Mouse (Mus musculus): ENCODE data around the gene Zgpat. TPM values are rescaled to one million over a fixed set of nuclear protein-coding genes. Genes with fewer than 3 reads are reported as not detected.

Zgpat gene
- polyA plus RNA-seq, 1 experiment, result 35.7 TPM

GRCm38 (mm10) chr2:181384919-181385391, 20.2 kb downstream of the Zgpat start:
- DNase-seq (ENCODE audit: low read depth), result no peak

DNA sequence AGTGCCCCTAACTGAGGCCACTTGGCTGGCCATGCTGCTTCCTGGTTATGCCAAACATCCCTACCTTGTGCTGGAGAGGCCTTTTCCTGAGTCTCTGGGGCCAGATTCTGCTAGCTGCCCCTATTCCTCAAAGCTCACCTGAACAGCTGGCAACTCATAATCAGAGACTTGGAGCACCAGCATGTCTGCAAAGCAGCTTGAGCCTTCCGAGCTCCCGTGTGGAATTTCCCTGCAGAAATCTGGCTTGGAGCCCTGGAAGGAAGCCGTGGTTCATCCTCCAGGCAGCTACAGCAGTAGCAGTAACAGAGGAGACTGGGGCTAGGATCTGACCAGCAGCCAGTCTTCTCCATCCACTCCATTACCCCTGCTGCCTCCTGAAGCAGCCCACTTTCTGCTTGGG, 21.2 kb downstream of the Zgpat start:
- no peak for DNase-seq (ENCODE audit: low read depth)

GRCm38 (mm10) chr2:181386663-181387210, 22.0 kb downstream of the Zgpat start:
- DNase-seq (ENCODE audit: low read depth), result no peak

GRCm38 (mm10) chr2:181390136-181390870, 25.6 kb downstream of the Zgpat start:
- no peak for DNase-seq (ENCODE audit: low read depth)

- DNase-seq (ENCODE audit: low read depth), result no peak
Observed at GRCm38 (mm10) chr2:181391022-181391421, 26.3 kb downstream of the Zgpat start.

DNA sequence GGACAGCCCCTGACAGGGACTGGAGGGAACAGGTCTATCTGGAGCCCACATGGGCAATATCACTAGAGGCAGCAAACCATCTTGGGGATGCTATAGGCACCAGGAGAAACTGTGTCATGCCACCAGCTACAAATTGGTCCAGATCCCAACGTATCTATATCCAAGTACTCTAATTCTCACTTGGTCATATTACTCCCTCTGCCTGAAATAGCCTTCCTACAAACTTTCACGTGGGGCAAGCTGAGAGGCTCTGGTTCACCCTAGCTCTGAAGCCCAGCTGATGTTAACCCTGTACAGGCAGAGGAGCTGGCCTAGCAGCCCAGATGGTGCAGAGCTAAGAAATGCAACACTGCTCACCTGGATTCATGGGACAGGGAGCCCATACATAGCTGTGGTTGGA, 26.8 kb downstream of the Zgpat start:
- no peak for DNase-seq (ENCODE audit: low read depth)

DNA sequence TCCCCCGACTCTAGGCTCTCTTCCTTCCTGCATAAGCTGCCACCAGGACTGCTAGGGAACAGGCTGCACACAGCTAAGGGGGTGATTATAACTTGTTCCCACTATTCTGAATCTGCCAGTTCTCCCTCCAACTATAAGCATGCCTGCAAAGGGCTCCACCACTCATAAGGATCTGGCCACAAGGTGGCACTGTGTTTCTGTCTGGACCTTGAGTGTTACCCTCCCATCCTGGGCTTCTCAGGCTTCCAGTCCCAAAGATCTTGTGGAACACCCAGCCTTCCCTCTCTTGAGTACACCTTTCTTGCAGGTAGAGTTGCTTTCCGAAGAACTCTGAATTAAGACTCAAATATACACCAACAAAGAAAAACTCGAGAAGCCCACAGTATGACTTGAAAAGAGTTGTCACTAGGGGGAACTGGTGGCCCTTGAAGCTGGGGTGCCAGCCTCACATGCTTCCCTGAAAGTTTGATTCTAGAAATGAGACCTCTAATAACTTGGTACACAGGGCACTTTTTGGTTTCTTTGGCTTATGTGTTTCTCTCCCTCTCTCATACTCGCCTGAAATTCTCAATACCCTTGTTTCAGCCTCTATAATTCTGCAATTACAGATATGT, 28.0 kb downstream of the Zgpat start:
- no peak for DNase-seq (ENCODE audit: low read depth)

DNA sequence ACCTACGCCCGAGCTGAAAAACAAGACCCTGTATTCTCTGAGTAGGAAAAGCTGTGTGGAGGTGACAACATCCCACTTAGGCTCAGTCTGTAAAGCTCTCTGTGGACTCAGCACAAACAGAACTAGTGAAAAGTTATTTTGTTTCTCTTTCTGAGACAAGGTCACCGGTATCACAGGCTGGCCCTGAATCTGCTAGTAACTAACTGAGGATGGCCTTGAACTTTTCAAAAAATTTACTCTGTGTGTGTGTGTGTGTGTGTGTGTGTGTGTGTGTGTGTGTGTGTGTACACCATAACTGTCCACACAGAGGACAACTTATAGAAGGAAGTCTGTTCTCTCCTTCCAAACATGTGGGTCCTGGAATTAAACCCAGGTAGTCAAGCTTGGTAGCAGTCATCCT, 29.4 kb downstream of the Zgpat start:
- no peak for DNase-seq (ENCODE audit: low read depth)

GRCm38 (mm10) chr2:181397207-181397761, 32.6 kb downstream of the Zgpat start:
- DNase-seq (ENCODE audit: low read depth), result no peak

DNA sequence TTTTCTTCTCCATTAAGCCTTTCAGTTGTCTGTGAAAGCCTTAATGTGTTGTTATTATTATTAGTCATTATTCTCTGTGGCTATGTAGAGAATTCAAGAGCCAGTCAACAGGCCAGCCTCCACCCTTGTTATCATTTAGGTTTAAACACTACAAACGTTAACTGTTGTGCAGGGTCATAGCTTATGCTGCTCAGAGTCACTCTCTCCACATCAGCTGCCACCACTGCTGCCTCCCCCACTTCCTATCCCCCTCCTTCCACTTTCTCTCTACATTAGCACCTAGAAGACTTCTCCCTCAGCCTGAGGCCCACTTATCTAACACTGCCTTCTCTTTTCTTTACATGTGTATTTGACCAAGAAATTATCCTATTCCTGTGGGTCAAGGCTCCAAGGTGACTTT, 36.8 kb downstream of the Zgpat start:
- no peak for DNase-seq (ENCODE audit: low read depth)

GRCm38 (mm10) chr2:181403722-181404121, 39.0 kb downstream of the Zgpat start:
- DNase-seq (ENCODE audit: low read depth), result no peak

- DNase-seq (ENCODE audit: low read depth), result no peak
Observed at GRCm38 (mm10) chr2:181409643-181410042, 44.9 kb downstream of the Zgpat start.

GRCm38 (mm10) chr2:181410760-181411473, 46.2 kb downstream of the Zgpat start:
- DNase-seq (ENCODE audit: low read depth), result no peak

DNA sequence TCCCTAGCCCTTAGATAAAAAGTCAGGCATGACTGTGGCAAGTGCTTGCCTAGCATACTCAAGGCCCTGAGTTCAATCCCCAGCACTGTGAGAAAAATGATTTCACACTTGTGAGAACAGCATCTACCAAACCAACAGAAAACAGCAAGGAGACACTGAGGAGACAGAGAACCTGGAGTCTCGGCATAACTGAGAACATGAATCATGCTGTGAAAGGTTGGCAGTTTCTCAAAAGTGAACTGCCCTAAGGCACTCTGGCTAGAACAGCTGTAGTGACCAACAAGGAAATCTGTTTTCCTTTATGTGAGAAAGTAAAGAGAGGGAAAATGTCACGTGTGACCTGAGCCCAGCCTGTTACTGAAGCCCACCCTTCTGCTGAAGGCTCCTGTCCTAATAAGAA, 48.4 kb downstream of the Zgpat start:
- no peak for DNase-seq (ENCODE audit: low read depth)

- no peak for DNase-seq (ENCODE audit: low read depth)
Observed at GRCm38 (mm10) chr2:181415945-181416344, 51.2 kb downstream of the Zgpat start.

DNA sequence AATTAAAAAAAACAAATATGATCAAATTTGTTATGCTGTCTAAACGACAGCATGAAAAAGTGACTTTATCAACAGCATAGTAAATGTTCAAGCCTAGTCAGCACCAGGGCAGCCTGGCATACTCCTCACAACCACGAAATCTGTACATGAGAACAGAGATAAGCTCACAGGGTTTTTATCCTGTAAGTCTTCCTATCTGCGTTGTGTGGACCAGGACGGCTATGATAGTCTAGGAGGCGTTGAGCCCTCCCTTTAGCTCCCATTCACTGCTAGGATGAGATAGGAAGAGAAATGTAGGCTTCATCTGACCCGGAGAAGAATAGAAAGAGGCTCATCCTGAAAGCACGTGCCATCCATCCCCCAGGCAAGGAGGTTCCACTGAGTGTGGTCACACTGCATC, 54.6 kb downstream of the Zgpat start:
- DNase-seq (ENCODE audit: low read depth), result no peak

DNA sequence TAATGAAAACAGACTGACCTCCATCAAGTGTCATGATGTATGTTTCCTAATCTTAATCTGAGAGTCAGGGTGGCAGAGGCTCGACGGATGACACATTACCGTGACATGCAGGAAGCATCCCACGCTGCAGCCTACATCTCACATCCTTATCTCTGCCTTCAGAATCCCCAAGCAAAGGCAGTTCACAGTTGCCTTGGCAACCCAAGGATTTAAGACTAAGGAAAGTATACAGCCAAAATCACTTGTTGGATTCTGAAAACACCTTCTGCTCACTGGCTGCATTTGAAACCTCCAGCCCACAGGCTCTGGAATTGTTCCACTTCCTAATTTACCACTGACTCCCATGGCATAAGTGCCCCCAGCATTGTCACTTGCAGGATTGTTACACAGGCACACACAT, 55.7 kb downstream of the Zgpat start:
- no peak for DNase-seq (ENCODE audit: low read depth)

DNA sequence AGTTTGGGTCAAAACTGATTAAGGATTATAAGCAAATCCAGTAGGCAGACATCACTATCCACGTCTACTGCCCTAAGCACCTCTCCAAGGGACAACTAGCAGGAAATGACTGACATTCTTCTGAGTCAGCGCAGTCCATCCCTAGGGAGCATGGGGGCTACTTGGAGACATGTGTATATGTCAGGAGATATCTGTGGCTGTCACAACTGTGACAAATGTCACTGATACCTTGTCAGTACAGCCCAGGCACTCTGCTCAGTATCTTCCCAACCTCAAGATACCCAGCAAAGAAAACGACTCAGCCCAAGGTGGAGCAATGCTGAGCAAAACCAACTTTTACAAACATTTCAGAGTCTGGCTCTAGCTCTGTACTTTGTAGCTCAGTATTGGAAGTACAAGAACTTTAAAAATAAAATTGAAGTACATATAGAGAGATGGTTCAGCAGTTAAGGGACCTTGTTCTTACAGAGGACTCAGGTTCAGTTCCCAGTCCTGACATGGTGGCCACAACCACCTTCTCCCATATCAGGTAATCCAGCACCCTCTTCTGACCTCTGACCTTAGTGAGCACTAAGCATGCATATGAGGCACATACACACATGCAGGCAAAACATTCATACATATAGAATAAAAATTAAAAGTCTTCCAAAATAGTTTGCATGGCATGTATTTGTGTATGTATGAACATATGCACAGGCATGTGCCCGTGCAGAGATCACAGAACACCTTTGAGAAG, 56.3 kb downstream of the Zgpat start:
- DNase-seq (ENCODE audit: low read depth), result no peak

DNA sequence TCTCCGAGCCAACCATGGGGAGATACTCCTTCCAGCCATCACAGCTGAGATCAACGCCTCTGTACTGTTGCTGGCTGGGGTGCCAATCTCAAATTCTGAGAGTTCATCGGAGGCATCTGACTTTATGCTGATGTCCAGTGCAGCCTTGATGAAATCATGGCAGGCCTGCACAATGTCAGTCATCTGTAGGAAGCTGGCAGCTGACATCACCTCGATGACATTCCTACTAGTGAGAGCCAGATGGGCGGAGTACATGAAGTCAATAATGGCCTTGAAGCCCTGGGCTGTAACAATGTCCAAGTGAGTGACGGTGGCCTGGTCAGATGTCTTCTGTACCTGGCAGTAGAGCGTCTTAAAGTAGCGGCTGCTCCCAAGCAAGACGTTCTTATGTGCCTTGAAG, 59.1 kb downstream of the Zgpat start:
- DNase-seq (ENCODE audit: low read depth), result no peak
